Mouse (Mus musculus) G1E (cell line): Measurements from ENCODE around the gene Nudt1.

Experiments
- CTCF ChIP-seq: IDR thresholded peaks from 2 replicates; pipeline ENCODE4 v1.5.1; 2012; ENCODE audit warnings: low read depth, low read length, inconsistent platforms, mixed read lengths
- POLR2AphosphoS5 ChIP-seq: IDR thresholded peaks from 2 replicates; pipeline ENCODE4 v1.6.1; 2012; ENCODE audit warnings: low read depth, low read length, inconsistent platforms; ENCODE audit not compliant: insufficient replicate concordance
- TAL1 ChIP-seq: conservative IDR thresholded peaks from 2 replicates; pipeline ENCODE4 v1.6.1; 2012; ENCODE audit warnings: low read depth, low read length, inconsistent platforms, mixed read lengths

GRCm38 (mm10) chr5:140288287-140288686, 33.2 kb upstream of the Nudt1 start:
- TF ChIP-seq CTCF, result no peak
- no peak for TF ChIP-seq TAL1
- no peak for TF ChIP-seq POLR2AphosphoS5
